Mouse (Mus musculus): ENCODE measurements around the gene Mknk1. TPM values are rescaled to one million over a fixed set of nuclear protein-coding genes. Genes with fewer than 3 reads are reported as not detected.

The Mknk1 gene
- polyA plus RNA-seq, 1 experiment, result 15.3 TPM

- Histone ChIP-seq H3K79me3 (ENCODE audit: low read depth) (no peaks in the 10 kb centered on the region), H3K27me3 (ENCODE audit: control insufficient read depth, insufficient read depth, insufficient read length) (peaks cover 42% of the 10 kb centered on the region), H3K36me3 (ENCODE audit: control insufficient read depth, insufficient read depth) (no peaks in the 10 kb centered on the region), H3K4me3 (ENCODE audit: insufficient read depth, poor library complexity, severe bottlenecking) (no peak within 1 kb of the TSS), H3K79me2 (ENCODE audit: control insufficient read depth, insufficient read depth) (no peaks in the 10 kb centered on the region), H3ac (ENCODE audit: control insufficient read depth, insufficient read length, low read depth) (no peak within 1 kb of the TSS)
- TF ChIP-seq MYOG (IDR thresholded peaks at IDR 0.05; ENCODE audit: control insufficient read depth, extremely low read depth, insufficient read length) (no peak), MYOD1 (IDR thresholded peaks at IDR 0.05; ENCODE audit: control insufficient read depth, insufficient read length, low read depth) (no peak), FOSL1 (IDR thresholded peaks at IDR 0.05; ENCODE audit: insufficient read depth, low read length, poor library complexity, severe bottlenecking) (no peak), CEBPB (IDR thresholded peaks at IDR 0.05; ENCODE audit: low read depth) (no peak), MAX (IDR thresholded peaks at IDR 0.05) (no peak), USF1 (IDR thresholded peaks at IDR 0.05; ENCODE audit: low read depth) (no peak), CTCF (IDR thresholded peaks at IDR 0.05; ENCODE audit: control insufficient read depth, insufficient read depth, insufficient read length) (no peak)
These were observed 51.6 kb downstream of the Mknk1 start, which contains the start of gene 6430628N08Rik for GRCm38 (mm10) chr4:115890553-115890952. 6430628N08Rik (plus strand) TSS chr4:115890665.

GRCm38 (mm10) chr4:115894281-115894680 lies 55.3 kb downstream of the Mknk1 start:
- Histone ChIP-seq H3ac (ENCODE audit: control insufficient read depth, insufficient read length, low read depth) (no peak overlapping the region), H3K36me3 (ENCODE audit: control insufficient read depth, insufficient read depth) (no peaks in the 10 kb centered on the region), H3K27me3 (ENCODE audit: control insufficient read depth, insufficient read depth, insufficient read length) (peaks cover 67% of the 10 kb centered on the region), H3K4me3 (ENCODE audit: insufficient read depth, poor library complexity, severe bottlenecking) (no peak overlapping the region), H3K79me2 (ENCODE audit: control insufficient read depth, insufficient read depth) (no peaks in the 10 kb centered on the region), H3K79me3 (ENCODE audit: low read depth) (no peaks in the 10 kb centered on the region)
- TF ChIP-seq USF1 (IDR thresholded peaks at IDR 0.05; ENCODE audit: low read depth), result no peak
- no peak for TF ChIP-seq FOSL1 (IDR thresholded peaks at IDR 0.05; ENCODE audit: insufficient read depth, low read length, poor library complexity, severe bottlenecking)
- no peak for TF ChIP-seq CEBPB (IDR thresholded peaks at IDR 0.05; ENCODE audit: low read depth)
- no peak for TF ChIP-seq MAX (IDR thresholded peaks at IDR 0.05)
- TF ChIP-seq CTCF (IDR thresholded peaks at IDR 0.05; ENCODE audit: control insufficient read depth, insufficient read depth, insufficient read length), result no peak
- TF ChIP-seq MYOD1 (IDR thresholded peaks at IDR 0.05; ENCODE audit: control insufficient read depth, insufficient read length, low read depth), result no peak
- no peak for TF ChIP-seq MYOG (IDR thresholded peaks at IDR 0.05; ENCODE audit: control insufficient read depth, extremely low read depth, insufficient read length)

GRCm38 (mm10) chr4:115897901-115898631 lies 59.1 kb downstream of the Mknk1 start:
- Histone ChIP-seq H3ac (ENCODE audit: control insufficient read depth, insufficient read length, low read depth) (no peak overlapping the region), H3K27me3 (ENCODE audit: control insufficient read depth, insufficient read depth, insufficient read length) (peaks cover 56% of the 10 kb centered on the region), H3K79me3 (ENCODE audit: low read depth) (no peaks in the 10 kb centered on the region), H3K79me2 (ENCODE audit: control insufficient read depth, insufficient read depth) (no peaks in the 10 kb centered on the region), H3K4me3 (ENCODE audit: insufficient read depth, poor library complexity, severe bottlenecking) (no peak overlapping the region), H3K36me3 (ENCODE audit: control insufficient read depth, insufficient read depth) (no peaks in the 10 kb centered on the region)
- TF ChIP-seq FOSL1 (IDR thresholded peaks at IDR 0.05; ENCODE audit: insufficient read depth, low read length, poor library complexity, severe bottlenecking) (no peak), MYOG (IDR thresholded peaks at IDR 0.05; ENCODE audit: control insufficient read depth, extremely low read depth, insufficient read length) (no peak), CTCF (IDR thresholded peaks at IDR 0.05; ENCODE audit: control insufficient read depth, insufficient read depth, insufficient read length) (no peak), USF1 (IDR thresholded peaks at IDR 0.05; ENCODE audit: low read depth) (no peak)

- Histone ChIP-seq H3K36me3 (ENCODE audit: control insufficient read depth, insufficient read depth) (no peaks in the 10 kb centered on the region), H3ac (ENCODE audit: control insufficient read depth, insufficient read length, low read depth) (no peak overlapping the region), H3K27me3 (ENCODE audit: control insufficient read depth, insufficient read depth, insufficient read length) (peaks cover 35% of the 10 kb centered on the region), H3K79me3 (ENCODE audit: low read depth) (no peaks in the 10 kb centered on the region), H3K4me3 (ENCODE audit: insufficient read depth, poor library complexity, severe bottlenecking) (no peak overlapping the region), H3K79me2 (ENCODE audit: control insufficient read depth, insufficient read depth) (no peaks in the 10 kb centered on the region)
- TF ChIP-seq MYOG (IDR thresholded peaks at IDR 0.05; ENCODE audit: control insufficient read depth, extremely low read depth, insufficient read length) (no peak), CEBPB (IDR thresholded peaks at IDR 0.05; ENCODE audit: low read depth) (no peak), CTCF (IDR thresholded peaks at IDR 0.05; ENCODE audit: control insufficient read depth, insufficient read depth, insufficient read length) (peak; percentile 33), MAX (IDR thresholded peaks at IDR 0.05) (no peak)
These were observed 63.8 kb downstream of the Mknk1 start for GRCm38 (mm10) chr4:115902816-115903215.

GRCm38 (mm10) chr4:115904375-115904774 lies 65.4 kb downstream of the Mknk1 start:
- no peak overlapping the region for H3K4me3 ChIP-seq (ENCODE audit: insufficient read depth, poor library complexity, severe bottlenecking)
- no peaks in the 10 kb centered on the region for H3K79me3 ChIP-seq (ENCODE audit: low read depth)
- H3K79me2 ChIP-seq (ENCODE audit: control insufficient read depth, insufficient read depth), result no peaks in the 10 kb centered on the region
- TF ChIP-seq USF1 (IDR thresholded peaks at IDR 0.05; ENCODE audit: low read depth) (no peak), MYOG (IDR thresholded peaks at IDR 0.05; ENCODE audit: control insufficient read depth, extremely low read depth, insufficient read length) (no peak), CTCF (IDR thresholded peaks at IDR 0.05; ENCODE audit: control insufficient read depth, insufficient read depth, insufficient read length) (no peak), MYOD1 (IDR thresholded peaks at IDR 0.05; ENCODE audit: control insufficient read depth, insufficient read length, low read depth) (no peak), MAX (IDR thresholded peaks at IDR 0.05) (no peak), FOSL1 (IDR thresholded peaks at IDR 0.05; ENCODE audit: insufficient read depth, low read length, poor library complexity, severe bottlenecking) (no peak), CEBPB (IDR thresholded peaks at IDR 0.05; ENCODE audit: low read depth) (no peak)
- H3K27me3 ChIP-seq (ENCODE audit: control insufficient read depth, insufficient read depth, insufficient read length), result peaks cover 29% of the 10 kb centered on the region
- no peaks in the 10 kb centered on the region for H3K36me3 ChIP-seq (ENCODE audit: control insufficient read depth, insufficient read depth)
- H3ac ChIP-seq (ENCODE audit: control insufficient read depth, insufficient read length, low read depth), result no peak overlapping the region

- H3K27me3 ChIP-seq (ENCODE audit: control insufficient read depth, insufficient read depth, insufficient read length), result peaks cover 15% of the 10 kb centered on the region
- H3K79me2 ChIP-seq (ENCODE audit: control insufficient read depth, insufficient read depth), result no peaks in the 10 kb centered on the region
- no peak for TF ChIP-seq MAX (IDR thresholded peaks at IDR 0.05)
- TF ChIP-seq MYOD1 (IDR thresholded peaks at IDR 0.05; ENCODE audit: control insufficient read depth, insufficient read length, low read depth), result no peak
- no peak for TF ChIP-seq FOSL1 (IDR thresholded peaks at IDR 0.05; ENCODE audit: insufficient read depth, low read length, poor library complexity, severe bottlenecking)
- no peaks in the 10 kb centered on the region for H3K36me3 ChIP-seq (ENCODE audit: control insufficient read depth, insufficient read depth)
- H3ac ChIP-seq (ENCODE audit: control insufficient read depth, insufficient read length, low read depth), result no peak overlapping the region
- H3K79me3 ChIP-seq (ENCODE audit: low read depth), result no peaks in the 10 kb centered on the region
- no peak overlapping the region for H3K4me3 ChIP-seq (ENCODE audit: insufficient read depth, poor library complexity, severe bottlenecking)
These were observed 66.7 kb downstream of the Mknk1 start for GRCm38 (mm10) chr4:115905701-115906100.
